Mouse (Mus musculus) G1E (cell line): Measurements from ENCODE around the gene Ctps. TPM values are rescaled to one million over a fixed set of nuclear protein-coding genes. Genes with fewer than 3 reads are reported as not detected.
"Not testable (repeated sequence)": the region's sequence is repeated elsewhere in the genome, so short reads cannot be mapped to it uniquely, and the experiment has no call there.

Experiments
- ATAC-seq: 2 replicates; pipeline ENCODE4 v1.8.0; 2016; ENCODE audit warnings: mild to moderate bottlenecking; ENCODE audit not compliant: insufficient number of reproducible peaks, poor library complexity, low FRiP score, severe bottlenecking; ENCODE audit errors: extremely low read depth
- DNase-seq: peaks from one replicate; pipeline ENCODE4 v3.0.0; 2012; ENCODE audit warnings: low spot score
- H3K27me3 ChIP-seq: 2 replicates; pipeline ENCODE4 v1.6.1; 2012; ENCODE audit warnings: mild to moderate bottlenecking, low read length, inconsistent platforms; ENCODE audit not compliant: insufficient read depth
- H3K36me3 ChIP-seq: replicated peaks from 2 replicates; pipeline ENCODE3; 2012; ENCODE audit warnings: mild to moderate bottlenecking, inconsistent platforms
- H3K4me1 ChIP-seq: 2 replicates; pipeline ENCODE4 v1.6.1; 2012; ENCODE audit warnings: low read depth, low read length, inconsistent platforms, mixed read lengths; ENCODE audit not compliant: insufficient read depth
- H3K4me3 ChIP-seq: 2 replicates; pipeline ENCODE4 v1.5.1; 2012; ENCODE audit warnings: low read depth, mild to moderate bottlenecking, inconsistent platforms, low read length, moderate library complexity, mixed read lengths
- H3K9me3 ChIP-seq: replicated peaks from 2 replicates; pipeline ENCODE4 v1.6.1; 2012; ENCODE audit warnings: inconsistent platforms
- CTCF ChIP-seq: IDR thresholded peaks from 2 replicates; pipeline ENCODE4 v1.5.1; 2012; ENCODE audit warnings: low read depth, low read length, inconsistent platforms, mixed read lengths
- GATA1 ChIP-seq: IDR thresholded peaks from 2 replicates; pipeline ENCODE4 v1.6.1; 2012; ENCODE audit warnings: borderline replicate concordance, low read length, inconsistent platforms, mixed read lengths
- GATA2 ChIP-seq: IDR thresholded peaks from 2 replicates; pipeline ENCODE4 v1.6.1; 2012; ENCODE audit warnings: low read depth, low read length, inconsistent platforms, borderline replicate concordance
- POLR2AphosphoS5 ChIP-seq: IDR thresholded peaks from 2 replicates; pipeline ENCODE4 v1.6.1; 2012; ENCODE audit warnings: low read depth, low read length, inconsistent platforms; ENCODE audit not compliant: insufficient replicate concordance
- TAL1 ChIP-seq: conservative IDR thresholded peaks from 2 replicates; pipeline ENCODE4 v1.6.1; 2012; ENCODE audit warnings: low read depth, low read length, inconsistent platforms, mixed read lengths
- polyA plus RNA-seq: library from polyadenylated mRNA; stranded (reverse); fragments of >175 nt; gene quantifications from 2 replicates; pipeline ENCODE4 v1.2.3, GENCODE M21; 2012
- total RNA-seq, 2 experiments: library from RNA; stranded (forward) in 1 of 2; stranded (reverse) in 1 of 2; fragments of 200-1000 nt in 1 of 2; fragments of >200 nt in 1 of 2; fragmentation: Nextera tagmentation in 1 of 2; gene quantifications; 2 replicates each; pipeline ENCODE4 v1.2.3; 2014 to 2017

Gene Ctps
- total and polyA plus RNA-seq, 3 experiments: 9.3 to 41.3 (median 40.8) TPM

DNA sequence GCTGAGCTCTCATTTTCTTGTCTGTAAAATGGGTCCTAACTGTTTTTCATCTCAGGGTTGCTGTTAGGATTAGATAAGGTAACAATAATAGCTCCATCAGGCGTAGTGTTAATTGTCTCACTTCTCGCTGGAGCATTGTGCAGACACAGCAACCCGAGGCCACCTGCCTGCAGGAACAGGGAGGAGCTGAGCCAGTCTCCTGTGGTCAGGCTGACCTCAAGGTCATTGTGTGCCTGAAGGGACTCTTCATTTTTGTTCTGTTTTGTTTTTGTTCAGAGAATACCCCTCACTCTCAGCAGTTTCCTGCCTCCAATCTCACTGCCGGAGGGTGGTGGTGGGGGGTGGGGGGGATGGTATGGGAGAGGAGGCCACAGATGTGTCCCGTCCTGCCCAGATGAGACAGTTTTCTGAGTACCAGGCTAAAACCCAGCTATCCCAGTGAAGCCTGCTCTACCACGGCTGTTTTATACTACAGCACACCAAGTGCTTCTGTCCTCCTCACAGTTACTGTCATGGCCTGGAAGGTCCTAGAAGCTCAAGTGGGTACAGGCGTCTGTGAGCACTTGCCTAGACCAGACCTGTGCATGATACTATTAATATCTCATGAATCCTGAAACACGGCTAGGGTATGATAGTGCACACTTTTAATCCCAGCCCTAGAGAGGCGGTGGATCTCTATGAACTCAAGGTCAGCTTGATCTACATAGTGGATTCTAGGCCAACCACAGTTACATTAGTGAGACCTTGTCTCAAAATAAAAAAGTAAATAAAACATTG, 42.4 kb upstream of the Ctps start:
- H3K36me3 ChIP-seq: no peaks in the 10 kb centered on the region
- H3K4me1 ChIP-seq: peaks cover 61% of the 10 kb centered on the region
- ATAC-seq: no peak
- no peaks in the 10 kb centered on the region for H3K27me3 ChIP-seq
- TF ChIP-seq GATA2: no peak
- TF ChIP-seq CTCF: no peak
- TF ChIP-seq POLR2AphosphoS5: no peak
- no peak for TF ChIP-seq GATA1
- no peak for TF ChIP-seq TAL1
- H3K4me3 ChIP-seq: no peak overlapping the region
- no peak for DNase-seq
- peaks cover 3% of the 10 kb centered on the region for H3K9me3 ChIP-seq

DNA sequence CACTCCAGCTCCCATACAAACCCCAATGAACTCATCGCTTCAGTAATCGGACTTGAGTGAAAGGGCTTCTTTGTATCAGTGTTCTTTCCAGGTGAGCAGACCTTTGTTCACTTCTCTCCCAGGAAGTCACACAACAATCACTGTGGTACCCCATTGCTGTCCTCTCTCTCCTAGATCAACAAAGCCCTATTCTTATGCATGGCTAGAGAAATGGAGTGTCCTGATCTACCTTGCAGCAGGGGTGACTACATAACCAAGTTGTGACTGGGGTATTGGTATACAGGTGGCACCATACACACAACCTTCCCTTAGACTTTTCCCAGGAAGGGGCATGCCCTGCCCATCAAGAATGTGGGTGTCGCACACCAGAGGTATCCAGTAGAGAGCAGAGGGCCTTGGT, 40.9 kb upstream of the Ctps start:
- no peak overlapping the region for H3K4me3 ChIP-seq
- H3K36me3 ChIP-seq: no peaks in the 10 kb centered on the region
- no peak for TF ChIP-seq GATA1
- ATAC-seq (no peak), DNase-seq (no peak)
- peaks cover 55% of the 10 kb centered on the region for H3K4me1 ChIP-seq
- no peaks in the 10 kb centered on the region for H3K27me3 ChIP-seq
- H3K9me3 ChIP-seq: peaks cover 3% of the 10 kb centered on the region

DNA sequence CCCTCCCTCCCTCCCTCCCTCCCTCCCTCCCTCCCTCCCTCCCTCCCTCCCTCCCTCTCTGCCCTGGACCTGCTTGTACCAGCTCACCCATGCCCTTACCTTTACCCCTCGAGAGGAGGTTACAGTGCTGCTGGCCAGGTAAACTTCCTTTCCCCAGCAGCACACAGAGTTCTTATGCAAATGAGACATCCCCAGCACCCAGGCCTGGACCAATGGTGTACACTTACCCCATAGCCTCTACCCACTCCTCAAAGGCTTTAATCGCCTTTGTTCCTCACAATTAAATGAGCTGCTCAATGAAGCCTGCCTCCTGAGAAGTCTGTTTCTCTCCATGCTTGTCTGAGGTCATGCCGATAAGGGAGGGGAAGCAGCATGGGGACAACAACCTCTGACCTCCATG, 36.9 kb upstream of the Ctps start:
- peaks cover 6% of the 10 kb centered on the region; the same call in 1 of the 2 replicates for H3K27me3 ChIP-seq
- ATAC-seq: no peak
- DNase-seq: no peak
- H3K36me3 ChIP-seq: no peaks in the 10 kb centered on the region
- H3K4me1 ChIP-seq: peaks cover 28% of the 10 kb centered on the region
- peaks cover 3% of the 10 kb centered on the region for H3K9me3 ChIP-seq
- H3K4me3 ChIP-seq: no peak overlapping the region
- TF ChIP-seq CTCF: no peak
- TF ChIP-seq GATA2: no peak
- TF ChIP-seq TAL1: no peak
- TF ChIP-seq POLR2AphosphoS5: no peak
- TF ChIP-seq GATA1: no peak

DNA sequence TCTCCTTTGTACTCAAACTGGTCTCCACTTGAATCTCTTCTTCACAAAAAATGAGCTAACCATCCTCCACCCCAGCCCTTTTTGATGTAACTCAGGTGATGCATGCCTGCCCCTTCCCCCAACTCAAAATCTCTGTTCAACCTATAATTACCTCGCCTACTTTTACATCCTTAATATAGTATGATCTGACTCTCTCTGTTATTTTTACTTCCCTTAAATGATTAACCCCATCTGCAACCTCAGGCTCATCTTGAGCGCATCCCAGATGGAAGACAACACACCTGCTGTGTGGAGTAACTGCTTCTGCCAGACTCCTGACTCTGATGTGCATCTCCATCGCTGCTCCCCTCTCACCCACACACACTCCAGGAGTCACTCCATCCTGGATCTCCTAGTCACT, 32.6 kb upstream of the Ctps start:
- Histone ChIP-seq H3K4me3 (no peak overlapping the region), H3K36me3 (no peaks in the 10 kb centered on the region), H3K9me3 (no peaks in the 10 kb centered on the region), H3K4me1 (peaks cover 26% of the 10 kb centered on the region), H3K27me3 (peaks cover 6% of the 10 kb centered on the region; the same call in 1 of the 2 replicates)
- TF ChIP-seq GATA1 (no peak), GATA2 (no peak), TAL1 (no peak), POLR2AphosphoS5 (no peak), CTCF (no peak)
- DNase-seq (no peak), ATAC-seq (no peak)

DNA sequence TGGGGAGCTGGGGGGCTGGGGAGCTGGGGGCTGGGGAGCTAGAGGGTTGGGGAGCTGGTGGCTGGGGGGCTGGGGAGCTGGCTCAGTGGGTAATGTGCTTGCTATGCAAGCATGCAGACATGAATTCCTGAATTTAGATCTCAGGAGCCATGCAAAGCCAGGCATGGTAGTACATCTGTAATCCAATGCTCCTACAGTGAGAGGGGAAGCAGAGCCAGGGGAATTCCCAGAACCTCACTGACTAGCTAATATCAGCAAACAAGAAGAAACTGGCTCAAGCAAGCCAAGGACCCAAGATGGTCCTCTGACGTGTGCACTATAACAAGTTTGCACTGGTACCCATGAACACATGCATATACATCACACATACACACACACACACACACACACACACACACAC, 31.7 kb upstream of the Ctps start:
- Histone ChIP-seq H3K4me1 (peaks cover 20% of the 10 kb centered on the region), H3K4me3 (no peak overlapping the region), H3K27me3 (peaks cover 6% of the 10 kb centered on the region; the same call in 1 of the 2 replicates), H3K9me3 (no peaks in the 10 kb centered on the region), H3K36me3 (no peaks in the 10 kb centered on the region)
- ATAC-seq (no peak), DNase-seq (no peak)
- TF ChIP-seq GATA1: no peak

DNA sequence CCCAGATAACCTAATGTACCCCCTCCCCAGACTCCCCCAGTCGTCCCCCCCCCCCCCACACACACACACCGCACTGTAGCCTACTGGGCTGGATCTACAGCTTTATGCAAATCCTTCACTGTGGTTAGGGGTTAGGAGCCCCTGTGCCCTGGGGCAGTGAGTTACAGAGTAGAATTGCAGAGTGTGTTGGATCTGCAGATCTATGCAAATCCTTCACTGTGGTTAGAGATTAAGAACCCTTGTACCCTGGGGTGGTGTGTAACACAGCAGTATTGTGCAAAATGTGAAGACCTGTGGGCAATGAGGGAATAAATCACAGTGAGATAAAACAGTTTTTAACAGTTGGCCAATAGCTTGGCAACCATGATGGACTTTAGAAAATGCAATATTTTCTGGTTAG, 28.8 kb upstream of the Ctps start:
- Histone ChIP-seq H3K27me3 (no peaks in the 10 kb centered on the region; the same call in 1 of the 2 replicates), H3K36me3 (no peaks in the 10 kb centered on the region), H3K9me3 (no peaks in the 10 kb centered on the region), H3K4me3 (no peak overlapping the region), H3K4me1 (peaks cover 23% of the 10 kb centered on the region)
- TF ChIP-seq GATA2: no peak
- no peak for TF ChIP-seq POLR2AphosphoS5
- no peak for ATAC-seq
- no peak for DNase-seq

DNA sequence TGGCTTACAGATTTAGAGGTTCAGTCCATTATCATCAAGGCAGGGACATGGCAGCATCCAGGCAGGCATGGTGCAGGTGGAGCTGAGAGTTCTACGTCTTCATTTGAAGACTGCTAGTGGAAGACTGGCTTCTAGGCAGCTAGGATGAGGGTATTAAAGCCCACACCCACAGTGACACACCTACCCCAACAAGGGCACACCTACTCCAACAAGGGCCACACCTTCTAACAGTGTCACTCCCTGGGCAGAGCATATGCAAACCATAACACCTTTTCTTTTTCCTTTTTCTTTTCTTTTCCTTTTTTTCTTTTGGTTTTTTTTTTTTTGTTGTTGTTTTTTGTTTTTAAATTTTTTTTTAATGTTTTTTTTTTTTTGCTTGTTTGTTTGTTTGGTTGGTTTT, 26.1 kb upstream of the Ctps start:
- not testable (repeated sequence) for H3K36me3 ChIP-seq, DNase-seq, H3K27me3 ChIP-seq, ATAC-seq, H3K9me3 ChIP-seq, H3K4me3 ChIP-seq
- H3K4me1 ChIP-seq: peaks cover 23% of the 10 kb centered on the region
